Mouse (Mus musculus) small intestine, adult 2 months (tissue): ENCODE data around the gene Cpsf6.

Experiments
- CTCF ChIP-seq: fragments of 200-500 bp; IDR thresholded peaks from 2 replicates; pipeline ENCODE4 v1.5.1; 2012; ENCODE audit warnings: low read depth, mild to moderate bottlenecking, control low read depth, inconsistent platforms, low read length, moderate library complexity, mixed read lengths; ENCODE audit not compliant: insufficient replicate concordance, insufficient read length; ENCODE audit errors: extremely low read depth
- POLR2A ChIP-seq: fragments of 200-500 bp; IDR thresholded peaks from 2 replicates; pipeline ENCODE4 v1.6.1; 2012; ENCODE audit warnings: low read depth, mild to moderate bottlenecking, control low read depth, inconsistent platforms, low read length, moderate library complexity

DNA sequence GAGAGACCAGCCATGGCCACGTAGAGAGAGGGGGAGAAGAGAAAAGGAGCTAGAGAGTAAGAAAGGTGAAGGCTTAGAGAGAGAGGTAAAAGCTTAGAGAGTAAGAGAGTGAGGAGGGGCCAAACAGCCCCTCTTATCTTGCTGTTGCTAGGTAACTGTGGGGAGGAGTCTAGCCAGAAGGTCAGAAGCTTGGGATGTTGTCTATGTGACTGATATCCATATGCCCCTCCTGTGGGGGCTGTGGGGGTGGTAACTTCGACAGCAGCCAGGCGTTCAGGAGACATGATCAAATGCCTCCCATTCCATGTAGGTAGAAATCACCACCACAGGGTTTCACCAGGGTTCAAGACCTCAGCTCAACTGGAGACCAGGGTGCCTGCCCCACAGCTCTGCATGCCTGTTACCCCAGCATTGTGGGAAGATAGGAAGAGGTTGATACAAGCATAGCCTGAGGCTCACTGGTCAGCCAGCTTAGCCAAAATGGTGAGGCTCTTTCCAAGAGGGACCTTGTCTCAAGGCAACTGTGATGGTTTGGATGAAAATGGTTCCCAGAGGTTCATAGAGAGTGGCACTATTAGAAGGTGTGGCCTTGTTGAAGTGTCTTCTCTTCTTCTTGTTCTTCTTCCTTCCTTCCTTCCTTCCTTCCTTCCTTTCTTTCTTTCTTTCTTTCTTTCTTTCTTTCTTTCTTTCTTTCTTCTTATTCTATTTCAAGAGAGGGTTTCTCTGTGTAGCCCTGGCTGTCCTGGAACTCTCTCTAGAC is 44.5 kb upstream of the Cpsf6 start:
- TF ChIP-seq CTCF = no peak
- TF ChIP-seq POLR2A = no peak
